Mouse (Mus musculus) forebrain, postnatal 0 days (tissue): ENCODE data around the gene Camkv. TPM values are rescaled to one million over a fixed set of nuclear protein-coding genes. Genes with fewer than 3 reads are reported as not detected.
A peak's percentile ranks its signal among the peaks of the same experiment; 100 is the strongest.

Source experiments
- ATAC-seq: fragments of 200-750 bp; cut with Nextera tagmentation; 2 replicates; pipeline ENCODE4 v1.8.0; 2017; ENCODE audit warnings: mild to moderate bottlenecking, moderate library complexity
- DNase-seq: peaks from one replicate; pipeline ENCODE4 v3.0.0-alpha.2; 2015
- H3K27ac ChIP-seq: fragments of 300-500 bp; sonication (generic); 2 replicates; pipeline ENCODE4 v1.5.1; 2014; ENCODE audit warnings: low read depth, mild to moderate bottlenecking, antibody characterized with exemption, low read length, moderate library complexity, mixed read lengths
- H3K27me3 ChIP-seq: fragments of 300-500 bp; sonication (generic); 2 replicates; pipeline ENCODE4 v1.6.1; 2014; ENCODE audit warnings: mild to moderate bottlenecking, low read length, mixed read lengths; ENCODE audit not compliant: insufficient read depth
- H3K36me3 ChIP-seq: fragments of 300-500 bp; sonication (generic); 2 replicates; pipeline ENCODE4 v1.6.1; 2014; ENCODE audit warnings: mild to moderate bottlenecking, moderate library complexity; ENCODE audit not compliant: insufficient read depth
- H3K4me1 ChIP-seq: fragments of 300-500 bp; sonication (generic); 2 replicates; pipeline ENCODE4 v1.6.1; 2014; ENCODE audit warnings: antibody characterized with exemption; ENCODE audit not compliant: insufficient read depth
- H3K4me2 ChIP-seq: fragments of 300-500 bp; sonication (generic); 2 replicates; pipeline ENCODE4 v1.6.1; 2014; ENCODE audit warnings: low read depth, mild to moderate bottlenecking, moderate library complexity
- H3K4me3 ChIP-seq: fragments of 300-500 bp; sonication (generic); 2 replicates; pipeline ENCODE4 v1.5.1; 2014; ENCODE audit warnings: low read depth, low read length, mixed read lengths
- H3K9ac ChIP-seq: fragments of 300-500 bp; sonication (generic); 2 replicates; pipeline ENCODE4 v1.6.1; 2014; ENCODE audit warnings: mild to moderate bottlenecking
- H3K9me3 ChIP-seq: fragments of 300-500 bp; sonication (generic); 2 replicates; pipeline ENCODE4 v1.6.1; 2016; ENCODE audit warnings: low read length
- CTCF ChIP-seq: sonication (generic); IDR thresholded peaks from 2 replicates; pipeline ENCODE4 v1.5.1; 2016; ENCODE audit warnings: antibody characterized with exemption, control low read depth, low read depth
- WGBS: fragments of 180-500 bp; shearing (Covaris S2); extraction: QIAGEN DNeasy Blood & Tissue Kit; methylation state at CpG from one replicate; pipeline ENCODE4 v1.1.7; 2014; 5-methylcytosine and 5-hydroxymethylcytosine counted together
- polyA plus RNA-seq: library from polyadenylated mRNA; unstranded; fragments of >200 nt; fragmentation: Nextera tagmentation; extraction: Ambion mirVana; gene quantifications from 2 replicates; pipeline ENCODE4 v1.2.1, GENCODE M21; 2015
- total RNA-seq: library from RNA; depleted of rRNA; stranded (reverse); fragments of >200 nt; gene quantifications from 2 replicates; pipeline ENCODE4 v1.2.3, GENCODE M21; 2014

The Camkv gene
- total and polyA plus RNA-seq, 2 experiments from 2014 or later = 197 to 228 TPM

GRCm38 (mm10) chr9:107908410-107909158, 26.9 kb upstream of the Camkv start:
- Histone ChIP-seq H3K9ac (no peak overlapping the region), H3K9me3 (no peaks in the 10 kb centered on the region), H3K4me1 (no peaks in the 10 kb centered on the region; the same call in 1 of the 2 replicates), H3K4me2 (no peak overlapping the region), H3K27ac (no peak overlapping the region), H3K36me3 (no peaks in the 10 kb centered on the region), H3K27me3 (no peaks in the 10 kb centered on the region), H3K4me3 (no peak overlapping the region)
- ATAC-seq (no peak), DNase-seq (no peak)
- TF ChIP-seq CTCF = no peak
- 24% methylated on average over 18 of the region's 18 CpGs for WGBS

GRCm38 (mm10) chr9:107910025-107910769, 25.3 kb upstream of the Camkv start:
- Histone ChIP-seq H3K9ac (no peak overlapping the region), H3K4me1 (no peaks in the 10 kb centered on the region; the same call in 1 of the 2 replicates), H3K4me2 (no peak overlapping the region), H3K9me3 (no peaks in the 10 kb centered on the region), H3K27me3 (no peaks in the 10 kb centered on the region), H3K4me3 (no peak overlapping the region), H3K36me3 (no peaks in the 10 kb centered on the region), H3K27ac (no peak overlapping the region)
- 91% methylated on average over 15 of the region's 15 CpGs for WGBS
- TF ChIP-seq CTCF = no peak
- DNase-seq = no peak
- no peak for ATAC-seq

DNA sequence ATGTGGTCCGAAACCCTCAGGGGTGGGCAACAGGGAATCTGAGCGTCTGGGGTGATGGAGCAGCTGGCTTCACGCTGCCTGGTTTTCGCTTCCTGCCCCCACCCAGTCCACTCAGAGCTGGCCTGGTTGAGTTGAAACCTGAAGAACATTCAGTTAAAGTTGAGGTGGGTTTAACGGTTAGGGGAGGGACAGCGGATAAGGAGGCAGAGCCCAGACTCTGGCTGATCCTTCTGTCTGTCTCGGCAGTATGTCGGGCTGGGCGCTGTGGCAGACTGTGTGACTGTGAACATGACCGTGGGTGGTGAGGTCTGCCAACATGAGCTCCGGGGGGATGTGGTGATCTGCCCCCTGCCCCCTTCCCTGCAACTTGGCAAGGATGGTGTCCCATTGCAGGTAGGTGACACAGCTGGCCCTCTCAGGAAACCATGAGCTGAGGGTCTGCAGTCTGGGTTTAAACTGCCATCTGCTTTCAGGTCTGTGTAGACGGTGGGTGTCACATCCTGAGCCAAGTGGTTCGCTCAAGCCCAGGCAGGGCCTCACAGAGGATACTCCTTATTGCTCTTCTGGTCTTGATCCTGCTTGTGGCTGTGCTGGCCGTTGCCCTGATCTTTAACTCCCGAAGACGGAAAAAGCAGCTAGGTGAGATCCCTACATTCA, 20.6 kb upstream of the Camkv start:
- Histone ChIP-seq H3K27me3 (no peaks in the 10 kb centered on the region), H3K4me1 (no peaks in the 10 kb centered on the region), H3K36me3 (no peaks in the 10 kb centered on the region), H3K27ac (no peak overlapping the region), H3K9me3 (no peaks in the 10 kb centered on the region), H3K9ac (no peak overlapping the region), H3K4me2 (no peak overlapping the region), H3K4me3 (no peak overlapping the region)
- no peak for ATAC-seq
- 86% methylated on average over 16 of the region's 16 CpGs for WGBS
- TF ChIP-seq CTCF = no peak
- no peak for DNase-seq

- no peaks in the 10 kb centered on the region for H3K36me3 ChIP-seq
- H3K4me2 ChIP-seq = no peak overlapping the region
- no peak overlapping the region for H3K9ac ChIP-seq
- H3K4me3 ChIP-seq = no peak overlapping the region
- no peak for TF ChIP-seq CTCF
- ATAC-seq = peak; percentile 50
- DNase-seq = peak; percentile 71
- WGBS = 29% methylated on average over 13 of the region's 13 CpGs
- no peaks in the 10 kb centered on the region for H3K4me1 ChIP-seq
- no peaks in the 10 kb centered on the region for H3K27me3 ChIP-seq
- H3K27ac ChIP-seq = peak overlapping the region; percentile 22; the same call in 1 of the 2 replicates
- H3K9me3 ChIP-seq = no peaks in the 10 kb centered on the region
Observed at GRCm38 (mm10) chr9:107917895-107918608, 17.4 kb upstream of the Camkv start.

- Histone ChIP-seq H3K4me2 (no peak overlapping the region), H3K36me3 (no peaks in the 10 kb centered on the region)
- WGBS = 78% methylated on average over 6 of the region's 6 CpGs
Observed at GRCm38 (mm10) chr9:107918884-107919283, 16.6 kb upstream of the Camkv start.

DNA sequence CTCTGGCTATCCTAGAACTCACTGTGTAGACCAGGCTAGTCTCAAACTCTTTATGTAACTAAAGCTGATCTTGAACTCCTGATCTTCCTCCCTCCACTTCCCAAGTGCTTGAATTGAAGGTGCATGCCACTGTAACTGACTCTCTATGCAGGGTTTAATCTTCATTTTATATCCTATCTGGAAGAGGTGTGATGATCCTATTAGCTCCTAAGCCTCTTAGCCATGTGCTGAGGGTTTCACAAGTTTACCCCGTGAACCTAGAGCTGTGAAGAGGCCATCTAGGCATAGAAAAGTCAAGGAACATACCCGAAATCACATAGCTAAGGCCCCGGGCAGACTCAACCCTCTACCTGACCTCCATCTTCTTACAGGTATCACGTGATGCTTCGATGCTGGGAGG, 16.0 kb upstream of the Camkv start:
- no peak for DNase-seq
- no peaks in the 10 kb centered on the region for H3K27me3 ChIP-seq
- WGBS = 91% methylated on average over 5 of the region's 5 CpGs
- peaks cover 4% of the 10 kb centered on the region; the same call in 1 of the 2 replicates for H3K4me1 ChIP-seq
- no peak overlapping the region for H3K4me2 ChIP-seq
- no peak for TF ChIP-seq CTCF
- H3K27ac ChIP-seq = no peak overlapping the region
- ATAC-seq = no peak
- no peak overlapping the region for H3K4me3 ChIP-seq
- H3K9me3 ChIP-seq = no peaks in the 10 kb centered on the region
- H3K9ac ChIP-seq = no peak overlapping the region
- no peaks in the 10 kb centered on the region for H3K36me3 ChIP-seq

More at GRCm38 (mm10) chr9:107918884-107919283, 16.6 kb upstream of the Camkv start:
- no peak overlapping the region for H3K4me3 ChIP-seq
- DNase-seq = no peak
- peak overlapping the region; percentile 22; the same call in 1 of the 2 replicates for H3K27ac ChIP-seq
- no peak for ATAC-seq
- no peaks in the 10 kb centered on the region for H3K4me1 ChIP-seq
- H3K27me3 ChIP-seq = no peaks in the 10 kb centered on the region
- H3K9me3 ChIP-seq = no peaks in the 10 kb centered on the region
- H3K9ac ChIP-seq = no peak overlapping the region
- no peak for TF ChIP-seq CTCF
